In the genomic region with DNA sequence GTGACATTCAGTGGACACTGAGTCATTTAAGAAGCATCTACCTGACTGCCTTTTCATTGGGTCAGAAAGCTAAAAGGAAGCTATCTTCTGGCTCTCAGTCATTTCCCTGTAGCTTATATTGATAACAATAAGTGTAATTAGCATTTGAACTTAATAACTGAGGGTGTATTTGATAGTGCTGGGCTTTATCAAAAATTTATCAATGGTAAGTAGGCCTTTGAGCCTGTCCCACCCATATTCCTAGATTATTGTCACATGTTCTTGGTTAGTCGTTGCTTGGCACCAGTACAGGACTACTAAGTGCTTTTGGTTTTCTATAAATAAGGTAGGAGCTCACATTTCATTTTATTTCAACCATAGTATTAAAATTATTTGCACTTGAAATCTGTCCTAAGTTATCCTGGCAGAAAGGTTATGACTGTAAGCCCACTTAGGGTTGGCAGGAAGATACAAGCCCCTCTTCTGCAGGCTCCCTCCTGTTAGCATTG, we compare ENCODE assay signal across 1 mouse cellular context.
A peak's percentile ranks its signal among the peaks of the same experiment; 100 is the strongest.
TF ChIP-seq lines count a peak whose summit lies in the region.

No protein-coding gene starts in this region.

TF ChIP-seq in MEL, 35 proteins besides CTCF, POLR2A, EP300 and RAD21:
- TF ChIP-seq USF1 (IDR thresholded peaks at IDR 0.05; ENCODE audit: low read depth, low read length) (peak; percentile 33; the same call in 1 of the 2 replicates), MXI1 (IDR thresholded peaks at IDR 0.05; ENCODE audit: low read depth, low read length) (0 out of 2 replicates have a peak, but pooled peaks have one; percentile 23), SMC3 (IDR thresholded peaks at IDR 0.05; ENCODE audit: low read depth, low read length) (no peak)
